Mouse (Mus musculus) cortical plate, adult 2 months (tissue): Measurements from ENCODE around the gene Zfp768.

Experiments used
- CTCF ChIP-seq: fragments of 200-500 bp; IDR thresholded peaks from 2 replicates; pipeline ENCODE4 v1.5.1; 2011; ENCODE audit warnings: mild to moderate bottlenecking, control low read depth, low read length; ENCODE audit not compliant: insufficient read depth; ENCODE audit errors: extremely low read depth
- POLR2A ChIP-seq: fragments of 200-500 bp; IDR thresholded peaks from 2 replicates; pipeline ENCODE4 v1.6.1; 2011; ENCODE audit warnings: mild to moderate bottlenecking, low read length, control low read depth; ENCODE audit not compliant: insufficient read depth; ENCODE audit errors: extremely low read depth

DNA sequence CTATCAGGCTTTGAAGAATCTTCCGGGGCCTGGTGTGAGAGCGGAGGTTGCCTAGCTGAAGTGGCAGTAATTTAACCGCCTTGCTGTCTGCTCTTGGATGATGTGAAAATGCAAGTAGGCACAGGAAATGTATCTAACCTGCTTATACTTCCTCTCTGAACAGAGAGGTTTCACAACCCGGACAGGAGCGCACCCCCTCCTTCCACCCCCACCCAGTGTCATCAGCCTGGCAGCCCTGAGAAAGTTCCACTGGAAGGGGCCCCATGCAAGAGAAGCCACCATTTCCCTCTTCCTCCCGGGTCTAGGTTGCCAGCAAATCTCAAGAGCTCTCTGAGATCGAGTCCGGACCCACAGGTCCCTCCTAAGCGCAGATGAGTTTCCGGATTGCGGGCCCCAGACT is 49.3 kb downstream of the Zfp768 start, which contains the start of gene Itgal:
- TF ChIP-seq CTCF = no peak
- TF ChIP-seq POLR2A = no peak
